Mouse (Mus musculus): Measurements from ENCODE around the gene Isyna1.

- TF ChIP-seq CTCF (conservative IDR thresholded peaks at IDR 0.05; ENCODE audit: low read length) (no peak), NANOG (IDR thresholded peaks at IDR 0.05; ENCODE audit: borderline replicate concordance, low read length) (no peak)
Observed at GRCm38 (mm10) chr8:70608749-70609367, 14.7 kb downstream of the Isyna1 start, which contains the start of gene Ssbp4.
